Mouse (Mus musculus) olfactory bulb, adult 2 months (tissue): ENCODE measurements at regions not wholly inside any gene's neighbourhood (a gene's known extent, or its start where the extent isn't known, plus 50 kb on each side); places are given as distances from the start of the nearest gene placed in this dataset.

Experiments used
- CTCF ChIP-seq: fragments of 200-500 bp; IDR thresholded peaks from 2 replicates; pipeline ENCODE4 v1.5.1; 2012; ENCODE audit warnings: low read depth, mild to moderate bottlenecking, low read length, moderate library complexity; ENCODE audit not compliant: insufficient read depth
- POLR2A ChIP-seq: fragments of 200-500 bp; IDR thresholded peaks from 2 replicates; pipeline ENCODE4 v1.6.1; 2012; ENCODE audit warnings: mild to moderate bottlenecking, low read depth, low read length, moderate library complexity; ENCODE audit not compliant: insufficient read depth

DNA sequence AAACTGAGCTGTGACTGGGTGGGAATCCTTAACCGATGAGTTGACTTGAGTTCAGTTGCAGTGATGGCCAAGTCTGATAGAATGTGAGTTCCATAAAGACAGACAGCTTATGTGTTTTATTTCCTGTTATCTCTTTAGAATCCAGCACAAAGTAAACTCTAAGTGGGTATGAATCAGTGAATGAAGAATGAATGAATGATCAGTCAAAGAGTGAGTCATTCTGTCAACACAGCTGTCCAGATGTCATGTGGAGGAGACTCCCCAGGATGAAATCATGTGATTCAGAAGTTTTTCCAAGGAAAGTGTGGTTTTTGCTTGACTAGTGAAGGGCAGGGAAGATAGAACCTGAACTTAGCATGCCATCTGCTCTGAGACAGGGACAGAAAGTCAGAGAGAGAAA lies 732.0 kb upstream of the A1bg start:
- TF ChIP-seq POLR2A (no peak), CTCF (no peak)
